Mouse (Mus musculus) midbrain, embryonic 12.5 days (tissue): ENCODE results near the gene Ccl24. TPM values are rescaled to one million over a fixed set of nuclear protein-coding genes. Genes with fewer than 3 reads are reported as not detected.
"Not testable (repeated sequence)": the region's sequence is repeated elsewhere in the genome, so short reads cannot be mapped to it uniquely, and the experiment has no call there.

Source experiments
- ATAC-seq: fragments of 200-750 bp; cut with Nextera tagmentation; 2 replicates; pipeline ENCODE4 v1.8.0; 2017; ENCODE audit warnings: low read depth, moderate TSS enrichment, moderate library complexity; ENCODE audit not compliant: low FRiP score
- H3K27ac ChIP-seq: fragments of 300-500 bp; sonication (generic); replicated peaks from 2 replicates; pipeline ENCODE4 v1.5.1; 2016; ENCODE audit warnings: mild to moderate bottlenecking
- H3K27me3 ChIP-seq: fragments of 300-500 bp; sonication (generic); 2 replicates; pipeline ENCODE4 v1.6.1; 2016; ENCODE audit warnings: mild to moderate bottlenecking
- H3K36me3 ChIP-seq: fragments of 300-500 bp; sonication (generic); 2 replicates; pipeline ENCODE4 v1.6.1; 2016
- H3K4me1 ChIP-seq: fragments of 300-500 bp; sonication (generic); 2 replicates; pipeline ENCODE4 v1.6.1; 2016
- H3K4me2 ChIP-seq: fragments of 300-500 bp; sonication (generic); replicated peaks from 2 replicates; pipeline ENCODE4 v1.6.1; 2016; ENCODE audit warnings: mild to moderate bottlenecking, moderate library complexity
- H3K4me3 ChIP-seq: fragments of 300-500 bp; sonication (generic); 2 replicates; pipeline ENCODE4 v1.5.1; 2016; ENCODE audit warnings: mild to moderate bottlenecking
- H3K9ac ChIP-seq: fragments of 300-500 bp; sonication (generic); replicated peaks from 2 replicates; pipeline ENCODE4 v1.6.1; 2016; ENCODE audit warnings: mild to moderate bottlenecking, moderate library complexity
- H3K9me3 ChIP-seq: fragments of 300-500 bp; sonication (generic); 2 replicates; pipeline ENCODE4 v1.6.1; 2016; ENCODE audit warnings: mild to moderate bottlenecking
- WGBS: fragments of 180-500 bp; shearing (Covaris S2); methylation state at CpG from one replicate; pipeline ENCODE4 v1.1.7; 2016; 5-methylcytosine and 5-hydroxymethylcytosine counted together
- polyA plus RNA-seq: library from polyadenylated mRNA; unstranded; fragments of >200 nt; fragmentation: Nextera tagmentation; extraction: Ambion mirVana; gene quantifications from 2 replicates; pipeline ENCODE4 v1.2.1, GENCODE M21; 2016

The Ccl24 gene
- 4.7 and 4.8 TPM in 2 replicates for polyA plus RNA-seq

DNA sequence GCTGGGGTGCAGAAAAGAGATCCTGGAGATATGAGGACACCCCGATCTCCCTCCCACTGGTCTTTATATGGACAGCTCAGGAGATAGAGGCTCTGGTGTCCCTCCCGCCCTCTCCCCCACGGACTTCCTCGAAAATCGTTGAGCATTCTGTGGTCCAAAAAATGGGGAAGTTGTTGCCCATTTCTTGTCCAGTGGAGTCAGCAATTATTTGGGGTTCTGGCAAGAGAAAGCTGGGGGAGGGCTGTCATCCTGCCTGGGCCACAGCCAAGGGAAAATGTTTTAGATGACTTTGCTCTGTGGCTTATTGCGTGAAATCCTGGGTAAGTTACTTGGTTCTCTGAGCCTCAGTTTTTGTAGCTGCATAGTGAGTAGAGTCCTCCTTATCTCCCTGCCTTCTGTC is at the start of gene Ccl24:
Ccl24 (minus strand) TSS at position 44 of the 400 bp plus-strand sequence.
- WGBS, result 94% methylated on average over 6 of the region's 6 CpGs
- ATAC-seq, result no peak
- no peak within 1 kb of the TSS for H3K4me2 ChIP-seq

DNA sequence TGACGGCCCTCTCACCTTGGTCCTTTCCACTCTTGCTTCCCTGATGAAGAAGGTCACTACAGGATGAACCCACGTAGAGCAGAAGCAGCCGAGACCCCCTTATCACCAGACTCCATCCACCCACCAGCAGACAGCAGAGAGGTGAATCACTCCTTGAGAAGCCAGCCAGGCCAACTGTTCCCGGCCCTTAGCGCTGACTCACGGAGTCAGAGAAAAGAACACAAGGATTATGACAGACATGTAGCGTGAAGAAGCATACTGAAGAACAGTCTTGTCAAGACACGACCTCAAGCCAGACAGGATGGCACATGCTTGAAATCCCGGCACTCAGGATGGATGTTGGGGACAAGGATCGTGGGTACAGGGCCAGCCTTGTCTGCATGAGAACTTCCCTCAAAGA is 48.9 kb upstream of the Ccl24 start:
- Histone ChIP-seq H3K4me3 (no peak overlapping the region), H3K27me3 (no peaks in the 10 kb centered on the region; the same call in 1 of the 2 replicates), H3K36me3 (no peaks in the 10 kb centered on the region), H3K9ac (no peak overlapping the region), H3K4me2 (no peak overlapping the region), H3K27ac (no peak overlapping the region), H3K4me1 (no peaks in the 10 kb centered on the region), H3K9me3 (no peaks in the 10 kb centered on the region)
- ATAC-seq, result no peak
- 84% methylated on average over 10 of the region's 10 CpGs for WGBS

More for the DNA sequence above, at the start of gene Ccl24:
- Histone ChIP-seq H3K9me3 (no peaks in the 10 kb centered on the region), H3K36me3 (no peaks in the 10 kb centered on the region), H3K27ac (no peak within 1 kb of the TSS), H3K4me1 (no peaks in the 10 kb centered on the region), H3K4me3 (no peak within 1 kb of the TSS), H3K27me3 (peaks cover 3% of the 10 kb centered on the region; the same call in 1 of the 2 replicates), H3K9ac (no peak within 1 kb of the TSS)

DNA sequence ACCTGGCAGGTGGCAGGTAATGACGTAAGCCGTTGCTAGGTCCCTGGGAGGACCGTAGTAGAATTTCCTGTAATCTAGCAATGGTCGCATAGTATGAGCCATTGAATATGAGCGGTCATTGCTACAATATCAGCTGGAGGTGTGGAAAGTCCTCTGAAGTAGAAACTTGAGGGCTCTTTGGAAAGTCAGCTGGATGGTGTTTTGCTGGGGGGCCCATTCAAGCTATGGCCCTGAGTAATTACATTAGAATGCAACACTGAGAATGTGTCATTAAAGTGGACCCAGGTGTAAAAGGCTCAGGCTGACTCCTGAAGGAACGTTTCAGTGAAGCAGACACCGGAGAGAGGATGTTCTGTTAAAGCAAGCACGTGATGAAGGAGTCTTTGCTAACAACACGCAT is 47.7 kb upstream of the Ccl24 start:
- WGBS, result 89% methylated on average over 9 of the region's 9 CpGs

DNA sequence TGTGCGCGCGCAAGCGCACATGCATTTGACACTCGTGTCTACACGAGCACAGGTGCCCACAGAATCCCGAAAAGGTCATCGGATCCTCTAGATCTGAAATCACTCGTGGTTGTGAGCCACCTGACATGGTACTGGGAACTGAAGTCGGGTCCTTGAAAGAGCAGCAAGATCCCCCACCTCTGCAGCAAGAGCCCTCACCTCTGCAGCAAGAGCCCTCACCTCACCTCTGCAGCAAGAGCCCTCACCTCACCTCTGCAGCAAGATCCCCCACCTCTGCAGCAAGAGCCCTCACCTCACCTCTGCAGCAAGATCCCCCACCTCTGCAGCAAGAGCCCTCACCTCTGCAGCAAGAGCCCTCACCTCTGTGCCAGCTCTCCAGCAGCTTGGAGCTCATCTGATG is 46.9 kb upstream of the Ccl24 start:
- H3K9me3 ChIP-seq, H3K4me2 ChIP-seq, H3K9ac ChIP-seq, H3K27me3 ChIP-seq, H3K27ac ChIP-seq, H3K36me3 ChIP-seq, H3K4me1 ChIP-seq, H3K4me3 ChIP-seq, ATAC-seq: not testable (repeated sequence)
- 89% methylated on average over 10 of the region's 10 CpGs for WGBS

More for the DNA sequence above, 47.7 kb upstream of the Ccl24 start:
- Histone ChIP-seq H3K27ac (no peak overlapping the region), H3K4me2 (no peak overlapping the region), H3K27me3 (no peaks in the 10 kb centered on the region; the same call in 1 of the 2 replicates), H3K9me3 (no peaks in the 10 kb centered on the region), H3K9ac (no peak overlapping the region), H3K4me1 (no peaks in the 10 kb centered on the region), H3K4me3 (no peak overlapping the region), H3K36me3 (no peaks in the 10 kb centered on the region)
- ATAC-seq, result no peak

- Histone ChIP-seq H3K4me1 (no peaks in the 10 kb centered on the region), H3K27ac (no peak overlapping the region), H3K27me3 (no peaks in the 10 kb centered on the region), H3K4me3 (no peak overlapping the region), H3K36me3 (no peaks in the 10 kb centered on the region), H3K4me2 (no peak overlapping the region), H3K9ac (no peak overlapping the region), H3K9me3 (peaks cover 3% of the 10 kb centered on the region; the same call in 1 of the 2 replicates)
- no peak for ATAC-seq
- WGBS, result 79% methylated on average over 4 of the region's 4 CpGs
These were observed 36.9 kb upstream of the Ccl24 start for GRCm38 (mm10) chr5:135609794-135610193.

DNA sequence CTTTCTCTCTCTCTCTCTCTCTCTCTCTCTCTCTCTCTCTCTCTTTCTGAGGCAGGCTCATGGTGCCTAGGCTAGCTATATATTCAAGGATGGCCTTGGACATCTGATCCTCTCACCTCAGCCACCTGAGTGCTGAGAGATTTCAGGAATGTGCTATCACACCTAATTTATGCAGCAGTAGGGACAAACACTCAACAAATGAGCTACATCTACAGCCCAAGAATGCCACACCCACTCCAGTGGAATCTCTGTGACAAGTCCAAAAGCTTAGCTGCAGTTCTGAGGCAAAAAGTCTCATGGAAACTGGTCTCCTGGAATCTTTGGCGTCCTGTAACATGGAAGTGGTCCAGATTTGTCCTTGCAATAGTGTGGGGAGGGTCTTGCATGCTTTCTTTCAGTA is 34.7 kb upstream of the Ccl24 start:
- WGBS, result 36% methylated on average over 1 of the region's 1 CpGs
- H3K9me3 ChIP-seq, result peaks cover 9% of the 10 kb centered on the region

GRCm38 (mm10) chr5:135606717-135607116 is 33.9 kb upstream of the Ccl24 start:
- not testable (repeated sequence) for ATAC-seq, H3K4me3 ChIP-seq, H3K9me3 ChIP-seq, H3K4me2 ChIP-seq, H3K27me3 ChIP-seq, H3K9ac ChIP-seq, H3K4me1 ChIP-seq, H3K36me3 ChIP-seq, H3K27ac ChIP-seq
- WGBS, result no CpG with 5 or more reads among the region's 1 CpGs

More for the DNA sequence above, 34.7 kb upstream of the Ccl24 start:
- Histone ChIP-seq H3K27me3 (no peaks in the 10 kb centered on the region), H3K4me1 (no peaks in the 10 kb centered on the region), H3K4me3 (no peak overlapping the region), H3K27ac (no peak overlapping the region), H3K9ac (no peak overlapping the region), H3K4me2 (no peak overlapping the region), H3K36me3 (no peaks in the 10 kb centered on the region)
- no peak for ATAC-seq

DNA sequence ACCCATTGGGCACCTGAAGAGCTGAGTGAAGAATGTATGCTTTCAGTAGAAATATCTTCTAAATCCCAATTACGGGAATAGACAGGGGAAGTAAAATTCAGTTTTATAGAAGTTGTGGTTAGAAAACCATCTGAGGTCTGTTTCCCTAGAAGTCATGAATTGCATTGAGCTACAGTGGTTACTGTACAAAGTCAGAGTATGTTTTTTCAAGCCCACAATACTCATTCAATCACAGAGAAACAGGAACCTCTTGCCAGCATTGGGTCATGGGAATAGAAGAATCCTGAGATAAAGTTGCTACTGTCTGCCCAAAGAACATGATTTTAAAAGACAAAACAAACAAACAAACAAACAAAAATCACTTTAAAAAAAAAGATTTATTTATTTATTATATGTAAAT is 31.8 kb upstream of the Ccl24 start:
- not testable (repeated sequence) for ATAC-seq

DNA sequence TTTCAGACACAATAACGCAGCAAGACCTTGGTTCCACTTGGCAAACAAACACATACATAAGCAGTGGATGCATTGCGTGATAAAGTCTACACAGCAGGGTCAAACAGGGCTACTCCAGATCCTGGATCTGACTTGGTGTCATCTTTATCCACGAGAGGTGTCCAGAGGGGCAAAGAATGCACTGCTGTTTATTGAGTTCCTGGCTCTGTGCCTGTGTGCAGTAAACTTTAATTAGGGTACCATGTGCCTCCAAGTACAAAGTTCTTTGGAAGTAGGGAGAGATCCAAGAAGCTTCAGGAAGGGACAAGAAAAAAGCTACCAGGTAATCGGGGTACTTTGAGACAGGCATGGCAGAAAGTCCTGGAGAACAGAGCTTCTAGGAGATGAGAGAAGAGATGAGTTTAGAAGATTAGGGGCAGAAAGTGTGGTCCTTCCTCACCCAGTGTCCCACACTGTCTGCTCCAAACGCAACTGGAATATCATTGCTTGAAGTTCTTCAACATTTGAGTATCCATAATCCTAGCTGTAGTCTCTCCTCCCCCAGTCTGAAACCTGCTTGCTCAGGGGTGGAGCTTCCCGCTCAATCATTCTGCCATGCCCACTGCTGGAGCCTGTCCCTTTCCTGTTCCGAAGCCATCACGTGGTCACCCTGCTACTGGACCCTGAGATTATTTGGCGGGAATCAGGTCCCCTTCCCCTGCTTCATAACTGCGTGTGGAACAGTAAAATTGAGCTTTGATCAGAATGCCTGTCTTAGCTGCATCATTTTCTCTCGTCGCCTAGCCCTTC is 17.3 kb upstream of the Ccl24 start:
- H3K4me2 ChIP-seq, result no peak overlapping the region
- H3K9me3 ChIP-seq, result 0 out of 2 replicates have a peak, but pooled peaks cover 9% of the 10 kb centered on the region
- no peak overlapping the region for H3K27ac ChIP-seq
- 85% methylated on average over 12 of the region's 12 CpGs for WGBS
- H3K4me3 ChIP-seq, result no peak overlapping the region
- no peak for ATAC-seq
- H3K27me3 ChIP-seq, result no peaks in the 10 kb centered on the region
- H3K9ac ChIP-seq, result no peak overlapping the region
- H3K4me1 ChIP-seq, result no peaks in the 10 kb centered on the region
- H3K36me3 ChIP-seq, result no peaks in the 10 kb centered on the region

More for the DNA sequence above, 31.8 kb upstream of the Ccl24 start:
- H3K9me3 ChIP-seq, result peaks cover 10% of the 10 kb centered on the region
- not testable (repeated sequence) for H3K4me3 ChIP-seq, H3K4me2 ChIP-seq, H3K36me3 ChIP-seq, H3K27me3 ChIP-seq, H3K27ac ChIP-seq, H3K9ac ChIP-seq, H3K4me1 ChIP-seq
- no CpG with 5 or more reads among the region's 1 CpGs for WGBS

DNA sequence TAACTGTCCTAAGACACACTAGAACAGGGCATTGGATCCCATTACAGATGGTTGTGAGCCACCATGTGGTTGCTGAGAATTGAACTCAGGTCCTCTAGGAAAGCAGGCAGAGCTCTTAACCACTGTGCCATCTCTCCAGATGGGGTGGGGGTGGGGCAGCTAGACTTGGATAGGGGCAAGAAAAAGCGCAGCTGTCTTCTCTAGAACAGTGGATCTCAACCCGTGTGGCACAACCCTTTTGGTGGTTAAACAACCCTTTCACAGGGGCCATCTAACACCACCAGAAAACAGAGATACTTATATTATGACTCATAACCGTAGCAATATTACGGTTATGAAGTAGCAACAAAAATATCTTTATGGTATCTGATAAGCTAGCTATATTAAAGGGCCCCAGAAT is 14.9 kb upstream of the Ccl24 start:
- H3K4me1 ChIP-seq, result no peaks in the 10 kb centered on the region
- ATAC-seq, result no peak
- H3K27ac ChIP-seq, result no peak overlapping the region
- 0 out of 2 replicates have a peak, but pooled peaks cover 9% of the 10 kb centered on the region for H3K9me3 ChIP-seq
- 83% methylated on average over 4 of the region's 4 CpGs for WGBS
- no peaks in the 10 kb centered on the region for H3K36me3 ChIP-seq
- no peak overlapping the region for H3K4me3 ChIP-seq
- H3K4me2 ChIP-seq, result no peak overlapping the region
- H3K27me3 ChIP-seq, result no peaks in the 10 kb centered on the region
- no peak overlapping the region for H3K9ac ChIP-seq

DNA sequence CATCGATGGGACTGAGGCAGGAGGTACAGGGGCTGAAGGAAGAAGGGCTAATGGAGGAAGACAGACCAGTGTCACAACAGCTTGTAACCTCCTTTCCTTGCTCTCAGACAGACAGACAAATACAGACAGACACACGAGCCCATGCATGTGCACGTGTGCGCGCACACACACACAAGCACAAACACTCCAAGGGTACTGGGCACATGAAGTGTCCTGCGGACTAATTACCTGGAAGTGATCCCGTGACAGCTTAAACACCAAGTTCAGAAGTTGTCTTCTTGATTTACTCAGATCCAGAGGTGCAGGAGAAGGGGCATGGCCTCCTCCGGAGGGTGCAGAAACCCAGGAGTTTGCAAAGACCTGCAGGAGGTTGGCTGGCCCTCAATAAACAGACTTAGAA is 12.8 kb upstream of the Ccl24 start:
- H3K4me1 ChIP-seq, result no peaks in the 10 kb centered on the region
- no peaks in the 10 kb centered on the region for H3K9me3 ChIP-seq
- H3K27ac ChIP-seq, result no peak overlapping the region
- H3K4me2 ChIP-seq, result no peak overlapping the region
- WGBS, result 90% methylated on average over 8 of the region's 8 CpGs
- ATAC-seq, result no peak
- no peaks in the 10 kb centered on the region for H3K27me3 ChIP-seq
- H3K4me3 ChIP-seq, result no peak overlapping the region
- no peak overlapping the region for H3K9ac ChIP-seq
- no peaks in the 10 kb centered on the region for H3K36me3 ChIP-seq

GRCm38 (mm10) chr5:135582330-135582729 is 9.5 kb upstream of the Ccl24 start:
- Histone ChIP-seq H3K4me1 (no peaks in the 10 kb centered on the region), H3K27me3 (no peaks in the 10 kb centered on the region), H3K36me3 (no peaks in the 10 kb centered on the region), H3K27ac (no peak overlapping the region), H3K9me3 (no peaks in the 10 kb centered on the region), H3K9ac (no peak overlapping the region), H3K4me2 (no peak overlapping the region), H3K4me3 (no peak overlapping the region)
- WGBS, result 87% methylated on average over 4 of the region's 4 CpGs
- ATAC-seq, result no peak
